12 mouse cellular contexts compared by ENCODE assay signal in the genomic region with DNA sequence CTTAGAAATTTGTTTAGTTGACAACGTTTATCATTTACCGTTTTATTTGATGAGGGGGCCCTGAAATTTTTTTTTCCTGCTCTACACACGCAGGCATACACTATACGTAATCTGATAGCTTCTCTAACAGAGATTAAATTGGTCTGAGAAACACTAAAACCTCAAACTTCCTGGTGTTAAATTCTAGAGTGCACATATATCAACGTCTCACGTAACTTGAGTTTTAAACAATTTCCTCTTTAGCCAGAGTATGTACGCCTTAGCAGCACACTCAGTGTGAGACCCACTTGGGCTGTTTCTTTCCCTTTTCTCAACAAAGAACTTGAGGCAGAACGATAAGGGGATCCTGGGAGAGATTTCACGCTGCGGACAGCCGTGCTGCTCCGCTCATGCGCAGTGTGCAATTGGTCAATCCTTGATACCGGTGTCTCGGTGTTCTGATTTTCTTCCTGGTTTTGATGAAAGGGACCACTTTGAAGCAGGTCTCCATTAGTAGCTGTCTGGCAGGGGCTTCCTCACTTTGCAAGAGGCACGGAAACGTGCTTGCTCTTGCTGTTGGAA. TPM values are rescaled to one million over a fixed set of nuclear protein-coding genes. Genes with fewer than 3 reads are reported as not detected.
DNase-seq lines count a peak whose midpoint lies in the region; ATAC-seq and TF ChIP-seq lines count a peak whose summit lies in the region.
"Had no signal": no experiment of that assay in that cellular context is flagged by ENCODE, and none has a peak within 500 bp of the region (broad histone marks: within the 10 kb centered on the region; RNA-seq: fewer than 3 reads in every experiment).

No protein-coding gene starts in this region.

- TF ChIP-seq EP300 in heart, adult 2 months (IDR thresholded peaks at IDR 0.05; ENCODE audit: insufficient read depth, low read depth, low read length), result no peak

- no peak overlapping the region for H3K27ac ChIP-seq in heart, embryonic 13.5 days (replicated peaks)
- H3K27ac ChIP-seq in heart, adult 2 months, result no peak overlapping the region
- H3K27ac ChIP-seq in lung, embryonic 16.5 days (ENCODE audit: low read length), result no peak overlapping the region
- H3K27ac ChIP-seq in midbrain, embryonic 15.5 days, result peak overlapping the region; percentile 44

- no peak overlapping the region for H3K4me3 ChIP-seq in heart, embryonic 13.5 days
- no peak overlapping the region for H3K4me3 ChIP-seq in heart, adult 2 months
- H3K4me3 ChIP-seq in lung, embryonic 16.5 days (ENCODE audit: low read length), result peak overlapping the region; percentile 38
- no peak overlapping the region for H3K4me3 ChIP-seq in midbrain, embryonic 15.5 days

- peak overlapping the region; percentile 47 for H3K4me2 ChIP-seq in heart, embryonic 13.5 days
- H3K4me2 ChIP-seq in lung, embryonic 16.5 days (ENCODE audit: low read depth, low read length), result peak overlapping the region; percentile 59
- H3K4me2 ChIP-seq in midbrain, embryonic 15.5 days, result no peak overlapping the region

- 65% methylated on average over 17 of the region's 17 CpGs for WGBS in heart, embryonic 13.5 days
- WGBS in heart, adult 2 months, result 59% methylated on average over 17 of the region's 17 CpGs
- WGBS in lung, embryonic 16.5 days, result 26% methylated on average over 17 of the region's 17 CpGs
- 73% methylated on average over 17 of the region's 17 CpGs for WGBS in midbrain, embryonic 15.5 days

- DNase-seq in heart, adult 2 months, result no peak
- no peak for DNase-seq in lung, adult 18-20 months
- DNase-seq in cerebellum, adult 9-11 months, result no peak
- no peak for DNase-seq in layer of hippocampus, postnatal 10 days (ENCODE audit: low spot score in 2 of 2)
- DNase-seq: heart, postnatal 14 days; thymus, adult 2 months had no signal

- intact Hi-C loops in heart, adult 2 months (cut with DNase I), result no loop called here

- no peak for ATAC-seq in heart, embryonic 13.5 days (ENCODE audit: extremely low read depth, insufficient number of reproducible peaks, low FRiP score, low TSS enrichment)
- peak; percentile 38; the same call in 1 of the 2 replicates for ATAC-seq in lung, embryonic 16.5 days (ENCODE audit: low read depth)
- ATAC-seq in granulocyte monocyte progenitor cell, adult 5-6 weeks (replicated peaks; ENCODE audit: poor library complexity, severe bottlenecking), result peak; percentile 66
- no peak for ATAC-seq in midbrain, embryonic 15.5 days (replicated peaks)

- TF ChIP-seq CTCF in heart, adult 2 months (IDR thresholded peaks at IDR 0.05), result no peak

- H3K27me3 ChIP-seq in heart, embryonic 13.5 days (replicated peaks), result no peaks in the 10 kb centered on the region
- H3K27me3 ChIP-seq in heart, adult 2 months (ENCODE audit: control insufficient read depth, insufficient read depth, low read length), result no peaks in the 10 kb centered on the region
- H3K27me3 ChIP-seq in lung, embryonic 16.5 days (ENCODE audit: control insufficient read depth, insufficient read depth, low read depth, low read length), result no peaks in the 10 kb centered on the region
- no peaks in the 10 kb centered on the region for H3K27me3 ChIP-seq in midbrain, embryonic 15.5 days (replicated peaks)

- H3K9me3 ChIP-seq in heart, embryonic 13.5 days, result no peaks in the 10 kb centered on the region
- H3K9me3 ChIP-seq in lung, embryonic 16.5 days (ENCODE audit: control insufficient read depth, low read length), result no peaks in the 10 kb centered on the region
- no peaks in the 10 kb centered on the region for H3K9me3 ChIP-seq in midbrain, embryonic 15.5 days

- no peak for TF ChIP-seq POLR2A in heart, adult 2 months (IDR thresholded peaks at IDR 0.05; ENCODE audit: insufficient read depth, low read depth, low read length)

- no peaks in the 10 kb centered on the region for H3K4me1 ChIP-seq in heart, embryonic 13.5 days
- no peaks in the 10 kb centered on the region for H3K4me1 ChIP-seq in heart, adult 2 months (ENCODE audit: control insufficient read depth, insufficient read depth, low read length)
- peaks cover 6% of the 10 kb centered on the region; the same call in 1 of the 2 replicates for H3K4me1 ChIP-seq in lung, embryonic 16.5 days (replicated peaks; ENCODE audit: control insufficient read depth, insufficient read depth, low read length)
- H3K4me1 ChIP-seq in midbrain, embryonic 15.5 days, result peaks cover 25% of the 10 kb centered on the region

- H3K36me3 ChIP-seq in heart, embryonic 13.5 days, result no peaks in the 10 kb centered on the region
- no peaks in the 10 kb centered on the region for H3K36me3 ChIP-seq in heart, adult 2 months (ENCODE audit: control insufficient read depth, insufficient read depth, low read length)
- H3K36me3 ChIP-seq in lung, embryonic 16.5 days (ENCODE audit: control insufficient read depth, insufficient read depth, low read length), result no peaks in the 10 kb centered on the region
- peaks cover 9% of the 10 kb centered on the region for H3K36me3 ChIP-seq in midbrain, embryonic 15.5 days (replicated peaks)

- no peak overlapping the region for H3K9ac ChIP-seq in heart, embryonic 13.5 days
- no peak overlapping the region for H3K9ac ChIP-seq in heart, adult 2 months (ENCODE audit: low read depth, low read length)
- peak overlapping the region; percentile 32 for H3K9ac ChIP-seq in lung, embryonic 16.5 days (ENCODE audit: low read length)
- no peak overlapping the region for H3K9ac ChIP-seq in midbrain, embryonic 15.5 days

- no peaks in the 10 kb centered on the region for H3K79me2 ChIP-seq in heart, adult 2 months (replicated peaks; ENCODE audit: control insufficient read depth, insufficient read depth, low read length)

RNA-seq across cellular contexts. Expression of gene Gm21954, which starts 45.5 kb away (rescaled TPM):
- not detected in 2 replicates for polyA plus RNA-seq in heart, embryonic 13.5 days (2015; fragmentation: Nextera tagmentation; extraction: Ambion mirVana)
- total RNA-seq in heart, adult 2 months (2021), result not detected
- not detected in 2 replicates for polyA plus RNA-seq in heart, adult 2 months (2012; rRNA removed)
- not detected in 2 replicates for polyA plus RNA-seq in lung, embryonic 16.5 days (2015; fragmentation: Nextera tagmentation; extraction: Ambion mirVana)
- total RNA-seq in granulocyte monocyte progenitor cell, adult 5-6 weeks (2014; fragmentation: Nextera tagmentation), result not detected in 2 replicates
- not detected in 2 replicates for total RNA-seq in granulocyte monocyte progenitor cell, adult 5-6 weeks (2017)
- not detected in 2 replicates for polyA plus RNA-seq in midbrain, embryonic 15.5 days (2015; fragmentation: Nextera tagmentation; extraction: Ambion mirVana)
- total RNA-seq in layer of hippocampus, postnatal 10 days (2021), result not detected
- total RNA-seq: heart, postnatal 14 days had no signal
- polyA plus RNA-seq: C2C12; forebrain, embryonic 11.5 days; thymus, adult 2 months had no signal

Comparison
In these comparisons a context has a peak if more than half of its experiments do, and no peak if none do; other contexts are left out.
1. ATAC-seq: peak in lung, embryonic 16.5 days (single experiment) and granulocyte monocyte progenitor cell, adult 5-6 weeks (single experiment); none in heart, embryonic 13.5 days (single experiment) and midbrain, embryonic 15.5 days (single experiment).